Mouse (Mus musculus): ENCODE data around the gene Gm21883.
"Not testable (repeated sequence)": the region's sequence is repeated elsewhere in the genome, so short reads cannot be mapped to it uniquely, and the experiment has no call there.

The Gm21883 gene

GRCm38 (mm10) chrX:31574183-31574582 lies at the start of gene Gm21883:
Gm21883 (minus strand) TSS chrX:31574283.
- DNase-seq (ENCODE audit: low spot score in 2 of 2), result not testable (repeated sequence)

GRCm38 (mm10) chrX:31618820-31619219 lies 44.7 kb upstream of the Gm21883 start, which contains the start of gene Spin2e:
Spin2e (minus strand) TSS chrX:31618920.
- DNase-seq (ENCODE audit: low spot score in 2 of 2), result not testable (repeated sequence)
